Mouse (Mus musculus) heart, adult 2 months (tissue): ENCODE results near the gene Daam1. TPM values are rescaled to one million over a fixed set of nuclear protein-coding genes. Genes with fewer than 3 reads are reported as not detected.
A peak's percentile ranks its signal among the peaks of the same experiment; 100 is the strongest.

Source experiments
- DNase-seq, 2 experiments: peaks; one replicate each; pipeline ENCODE4 v3.0.0; 2021
- H3K27ac ChIP-seq: fragments of 200-600 bp; 2 replicates; pipeline ENCODE4 v1.8.1; 2022
- H3K27me3 ChIP-seq: fragments of 200-500 bp; 2 replicates; pipeline ENCODE4 v1.6.1; 2012; ENCODE audit warnings: mild to moderate bottlenecking, low read length, inconsistent platforms, mixed read lengths; ENCODE audit not compliant: control insufficient read depth, insufficient read depth
- H3K36me3 ChIP-seq: fragments of 200-500 bp; 2 replicates; pipeline ENCODE4 v1.6.1; 2012; ENCODE audit warnings: low read length, inconsistent platforms; ENCODE audit not compliant: control insufficient read depth, insufficient read depth
- H3K4me1 ChIP-seq: fragments of 200-500 bp; 2 replicates; pipeline ENCODE4 v1.6.1; 2011; ENCODE audit warnings: low read length; ENCODE audit not compliant: control insufficient read depth, insufficient read depth
- H3K4me3 ChIP-seq: fragments of 200-600 bp; 2 replicates; pipeline ENCODE4 v1.8.1; 2022
- H3K79me2 ChIP-seq: fragments of 200-500 bp; replicated peaks from 2 replicates; pipeline ENCODE4 v1.6.1; 2012; ENCODE audit warnings: mild to moderate bottlenecking, inconsistent platforms, low read length, moderate library complexity, mixed read lengths; ENCODE audit not compliant: control insufficient read depth, insufficient read depth
- H3K9ac ChIP-seq: fragments of 200-500 bp; 2 replicates; pipeline ENCODE4 v1.6.1; 2012; ENCODE audit warnings: low read depth, mild to moderate bottlenecking, control low read depth, inconsistent platforms, low read length, mixed read lengths
- CTCF ChIP-seq: fragments of 200-600 bp; IDR thresholded peaks from 2 replicates; pipeline ENCODE4 v1.8.1; 2022; ENCODE audit warnings: antibody characterized with exemption, mild to moderate bottlenecking, moderate library complexity
- EP300 ChIP-seq: fragments of 200-500 bp; IDR thresholded peaks from 2 replicates; pipeline ENCODE4 v1.6.1; 2011; ENCODE audit warnings: low read depth, low read length, control low read depth; ENCODE audit not compliant: insufficient read depth
- POLR2A ChIP-seq: fragments of 200-500 bp; IDR thresholded peaks from 2 replicates; pipeline ENCODE4 v1.6.1; 2011; ENCODE audit warnings: mild to moderate bottlenecking, low read depth, low read length, control low read depth; ENCODE audit not compliant: insufficient read depth
- WGBS: fragments of 180-500 bp; shearing (Covaris S2); methylation state at CpG from one replicate; pipeline ENCODE4 v1.1.7; 2018; 5-methylcytosine and 5-hydroxymethylcytosine counted together
- intact Hi-C: fragments of 180-260 bp; cut with DNase I; formaldehyde crosslinking; loops from one replicate; pipeline ENCODE4 v1.15.1; 2025
- polyA plus RNA-seq: library from polyadenylated mRNA; depleted of rRNA; stranded (reverse); fragments of >200 nt; gene quantifications from 2 replicates; pipeline ENCODE4 v1.2.3, GENCODE M21; 2012
- total RNA-seq, 2 experiments: library from RNA; stranded (reverse); gene quantifications; 2 replicates each; pipeline ENCODE4 v1.2.3; 2021

Daam1 gene
- total and polyA plus RNA-seq, 3 experiments, result 13.1 to 77.6 (median 67.2) TPM

DNA sequence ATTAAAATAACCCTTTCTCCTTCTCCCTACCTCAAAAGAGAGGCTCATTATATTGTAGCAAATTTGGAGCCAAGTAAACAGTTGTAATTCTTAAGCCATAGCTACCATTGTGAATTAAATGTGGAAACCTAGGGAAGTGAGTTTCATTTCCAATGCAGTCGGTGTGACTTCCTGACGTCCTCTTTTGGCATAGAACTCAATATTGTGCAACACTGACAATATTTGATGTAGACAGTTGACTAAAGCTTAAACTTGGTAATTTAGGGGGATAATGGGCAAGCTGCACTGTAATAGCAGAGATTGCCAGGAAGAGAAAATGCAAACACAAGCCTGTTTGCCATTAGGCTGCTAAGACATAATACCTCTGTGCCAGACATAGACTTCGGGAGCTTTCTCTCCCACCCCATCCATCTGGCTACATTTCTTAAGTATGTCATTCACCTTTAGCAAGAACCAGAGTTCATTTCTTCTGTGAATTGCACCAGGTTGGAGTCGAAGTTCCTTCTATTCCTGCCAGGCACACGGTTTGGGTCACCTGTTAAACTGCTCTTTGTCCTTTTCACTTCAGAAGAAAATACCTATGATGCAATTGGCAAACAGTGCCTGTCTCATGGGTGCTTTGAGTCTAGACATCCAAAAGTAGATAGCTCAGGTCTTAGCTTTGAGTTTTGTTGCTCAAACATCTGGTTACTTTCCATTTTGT is 5.2 kb downstream of the Daam1 start:
- no peak overlapping the region for H3K9ac ChIP-seq
- WGBS, result 34% methylated on average over 5 of the region's 5 CpGs
- H3K27me3 ChIP-seq, result no peaks in the 10 kb centered on the region
- DNase-seq, result no peak
- H3K36me3 ChIP-seq, result peaks cover 51% of the 10 kb centered on the region
- peaks cover 9% of the 10 kb centered on the region for H3K79me2 ChIP-seq
- no peak for TF ChIP-seq CTCF
- no peak for TF ChIP-seq EP300
- TF ChIP-seq POLR2A, result no peak
- H3K4me3 ChIP-seq, result no peak overlapping the region
- intact Hi-C loops, result loop anchor here (2.0 kb wide), 1 partner anchor 15 kb away; no protein-coding TSS in a partner anchor
- H3K27ac ChIP-seq, result peak overlapping the region; percentile 46
- H3K4me1 ChIP-seq, result peaks cover 33% of the 10 kb centered on the region

DNA sequence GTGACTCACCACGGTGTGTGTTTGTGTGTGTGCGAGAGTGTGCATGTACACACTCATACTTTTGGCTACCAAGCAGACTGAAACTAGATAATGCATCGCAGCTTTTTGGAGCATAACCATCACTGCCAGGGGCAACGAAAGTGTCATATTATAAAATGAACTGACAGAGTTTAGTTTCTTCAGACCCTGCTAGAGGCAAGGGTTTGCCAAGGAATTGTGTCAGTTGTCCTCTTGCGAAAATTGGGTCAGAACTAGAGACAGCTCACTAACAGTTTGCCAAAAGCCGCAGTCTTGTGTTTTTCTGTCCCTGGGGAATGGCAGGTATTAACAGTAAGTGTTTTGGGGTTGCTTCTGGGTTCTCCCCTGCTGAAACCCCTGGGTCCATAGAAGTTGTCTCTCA is 5.9 kb downstream of the Daam1 start:
- Histone ChIP-seq H3K79me2 (peaks cover 9% of the 10 kb centered on the region), H3K4me3 (no peak overlapping the region), H3K4me1 (peaks cover 34% of the 10 kb centered on the region), H3K27me3 (no peaks in the 10 kb centered on the region), H3K36me3 (peaks cover 56% of the 10 kb centered on the region), H3K9ac (no peak overlapping the region), H3K27ac (peak overlapping the region; percentile 46)
- no peak for TF ChIP-seq POLR2A
- no peak for TF ChIP-seq EP300
- TF ChIP-seq CTCF, result no peak
- DNase-seq, result no peak
- 63% methylated on average over 6 of the region's 6 CpGs for WGBS
- intact Hi-C loops, result loop anchor here (2.0 kb wide), 1 partner anchor 14 kb away; no protein-coding TSS in a partner anchor

DNA sequence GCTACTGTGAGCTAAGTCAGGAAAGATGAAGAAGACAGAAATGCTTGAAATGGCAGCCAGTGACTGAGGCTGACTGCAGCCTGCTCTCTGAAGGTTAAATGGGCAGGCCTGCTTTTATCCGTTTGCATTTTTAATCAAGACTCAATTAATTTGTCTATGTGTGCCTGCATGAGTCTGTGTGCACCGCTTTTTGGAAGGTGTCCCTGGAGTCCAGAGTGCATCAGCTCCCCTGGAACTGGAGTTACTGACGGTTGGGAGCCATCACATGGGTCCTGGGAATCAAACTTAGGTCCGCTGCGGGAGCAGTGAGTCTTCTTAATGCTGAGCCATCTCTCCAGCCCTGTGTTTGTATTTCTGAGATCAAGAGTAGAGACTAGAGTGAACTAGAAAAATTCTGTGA is 6.7 kb downstream of the Daam1 start:
- H3K4me3 ChIP-seq, result no peak overlapping the region
- H3K9ac ChIP-seq, result no peak overlapping the region
- no peak for TF ChIP-seq POLR2A
- TF ChIP-seq CTCF, result no peak
- no peak for TF ChIP-seq EP300
- peaks cover 60% of the 10 kb centered on the region for H3K36me3 ChIP-seq
- DNase-seq, result no peak
- 59% methylated on average over 5 of the region's 5 CpGs for WGBS
- no peaks in the 10 kb centered on the region for H3K27me3 ChIP-seq
- H3K79me2 ChIP-seq, result peaks cover 9% of the 10 kb centered on the region
- peaks cover 37% of the 10 kb centered on the region for H3K4me1 ChIP-seq
- intact Hi-C loops, result loop anchor here (2.0 kb wide), 1 partner anchor 13 kb away; no protein-coding TSS in a partner anchor
- peak overlapping the region; percentile 36 for H3K27ac ChIP-seq

DNA sequence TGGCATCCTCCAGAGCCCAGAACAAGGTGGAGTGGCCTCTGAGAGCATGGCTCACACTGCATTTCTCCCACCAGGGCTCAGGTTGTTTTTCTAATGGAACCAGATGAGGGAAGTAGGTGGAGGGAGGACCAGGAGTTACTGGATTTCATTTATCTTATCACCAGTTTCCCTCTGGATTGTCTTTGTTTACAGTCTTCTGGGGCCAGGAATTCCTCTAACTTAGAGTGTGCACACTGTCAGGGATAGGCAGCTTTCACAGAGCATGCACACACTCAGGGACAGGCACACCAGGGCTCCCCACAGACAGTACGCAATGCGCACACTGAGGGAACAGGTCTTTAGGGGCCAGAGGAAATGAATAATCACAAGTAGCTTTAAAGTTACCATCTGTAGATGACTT is 7.4 kb downstream of the Daam1 start:
- intact Hi-C loops, result no loop called here
- H3K79me2 ChIP-seq, result peaks cover 9% of the 10 kb centered on the region
- H3K9ac ChIP-seq, result no peak overlapping the region
- peaks cover 57% of the 10 kb centered on the region for H3K36me3 ChIP-seq
- no peak for TF ChIP-seq EP300
- TF ChIP-seq POLR2A, result no peak
- TF ChIP-seq CTCF, result no peak
- H3K4me1 ChIP-seq, result peaks cover 38% of the 10 kb centered on the region
- 49% methylated on average over 2 of the region's 2 CpGs for WGBS
- DNase-seq, result no peak
- H3K27ac ChIP-seq, result peak overlapping the region; percentile 32
- H3K27me3 ChIP-seq, result no peaks in the 10 kb centered on the region
- no peak overlapping the region for H3K4me3 ChIP-seq

DNA sequence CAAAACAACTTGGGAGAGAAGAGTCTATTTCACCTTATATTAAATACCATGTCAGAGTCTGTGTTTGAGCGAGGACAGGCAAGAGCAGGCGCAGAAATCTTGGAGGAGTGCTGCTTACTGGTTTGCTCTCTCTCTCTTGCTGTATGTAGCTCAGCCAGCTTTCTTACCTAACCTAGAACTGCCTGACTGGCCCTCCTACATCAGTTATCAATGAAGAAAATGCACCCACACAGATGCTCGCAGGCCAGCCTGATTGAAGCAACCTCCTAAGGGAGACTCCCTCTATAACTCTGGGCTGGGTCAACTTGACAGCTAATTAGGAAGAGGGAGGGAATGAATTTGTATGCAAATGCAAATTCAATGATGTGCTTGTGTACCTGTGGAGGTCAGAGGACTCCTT is 8.8 kb downstream of the Daam1 start:
- WGBS, result 88% methylated on average over 3 of the region's 3 CpGs
- no peaks in the 10 kb centered on the region for H3K27me3 ChIP-seq
- peaks cover 53% of the 10 kb centered on the region for H3K36me3 ChIP-seq
- peak overlapping the region; percentile 5 for H3K27ac ChIP-seq
- peaks cover 9% of the 10 kb centered on the region for H3K79me2 ChIP-seq
- no peak overlapping the region for H3K4me3 ChIP-seq
- intact Hi-C loops, result no loop called here
- no peak overlapping the region for H3K9ac ChIP-seq
- TF ChIP-seq EP300, result no peak
- no peak for DNase-seq
- H3K4me1 ChIP-seq, result peaks cover 40% of the 10 kb centered on the region

DNA sequence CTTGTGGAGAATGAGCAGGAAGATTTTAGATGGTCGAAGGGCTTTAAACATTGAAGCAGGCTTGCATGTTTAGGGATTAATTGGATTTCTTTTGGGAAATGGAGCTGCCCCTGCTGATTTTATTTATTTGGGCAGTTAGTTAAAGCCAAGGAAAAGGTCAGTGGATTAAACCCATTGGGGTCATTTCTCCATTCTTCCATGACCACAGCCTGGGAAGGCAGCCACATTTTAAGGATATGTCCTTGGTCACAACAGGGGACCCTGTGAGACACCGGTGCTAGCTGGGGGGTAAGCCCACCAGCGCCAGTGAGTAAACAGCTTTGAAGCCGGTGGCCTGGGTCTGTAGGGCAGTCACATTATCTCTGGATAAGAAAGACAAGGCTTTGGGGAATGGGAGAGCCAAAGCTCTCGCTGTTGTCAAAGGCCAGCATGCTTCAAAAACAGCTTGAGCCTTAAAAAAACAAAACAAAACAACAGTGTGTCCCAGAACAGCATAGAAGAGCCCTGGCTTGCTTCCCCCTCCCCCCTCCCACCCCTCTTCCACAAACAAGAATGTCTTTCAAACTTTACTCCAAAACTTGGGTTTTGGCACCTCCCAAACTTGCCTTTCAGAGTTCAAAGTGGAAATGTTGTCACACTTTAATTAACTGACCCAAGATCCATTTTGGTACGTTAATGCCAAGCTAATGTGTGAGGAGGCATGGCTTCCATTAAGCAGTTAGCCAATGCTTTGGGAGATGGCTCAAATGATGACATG is 9.7 kb downstream of the Daam1 start:
- H3K4me3 ChIP-seq, result no peak overlapping the region
- no peak overlapping the region for H3K9ac ChIP-seq
- H3K36me3 ChIP-seq, result peaks cover 46% of the 10 kb centered on the region
- no peaks in the 10 kb centered on the region for H3K27me3 ChIP-seq
- peaks cover 38% of the 10 kb centered on the region for H3K4me1 ChIP-seq
- peak overlapping the region; percentile 5 for H3K27ac ChIP-seq
- H3K79me2 ChIP-seq, result peaks cover 10% of the 10 kb centered on the region
- intact Hi-C loops, result no loop called here
- WGBS, result 40% methylated on average over 6 of the region's 6 CpGs
- DNase-seq, result no peak
- no peak for TF ChIP-seq EP300
